Mouse (Mus musculus): ENCODE measurements around the gene Ppp1r3d. TPM values are rescaled to one million over a fixed set of nuclear protein-coding genes. Genes with fewer than 3 reads are reported as not detected.

Gene Ppp1r3d
- polyA plus RNA-seq, 1 experiment from 2014 or later, result 0.70 TPM

DNA sequence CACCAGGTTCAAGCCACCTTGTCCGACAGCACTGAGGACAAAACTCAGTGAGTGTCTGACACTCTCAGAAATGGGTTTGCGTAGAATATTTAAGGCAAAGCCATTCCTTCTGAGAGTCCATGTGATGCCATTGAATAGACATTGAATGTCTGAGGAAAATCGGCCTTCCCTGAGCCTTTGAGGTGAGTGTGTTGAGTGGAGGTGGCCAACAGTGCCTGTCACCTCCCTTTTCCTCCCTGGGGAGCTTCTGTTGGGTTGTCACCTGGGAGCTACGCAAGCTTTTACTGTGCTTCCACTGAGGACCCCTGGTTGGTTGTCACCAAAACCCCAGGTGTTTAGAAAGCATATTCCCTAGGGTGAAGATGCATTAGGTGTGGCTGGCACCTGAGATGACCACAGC is 14.4 kb upstream of the Ppp1r3d start:
- 0 out of 2 replicates have a peak, but pooled peaks cover 3% of the 10 kb centered on the region for H3K4me1 ChIP-seq
- H3K36me3 ChIP-seq, result no peaks in the 10 kb centered on the region
- no peak overlapping the region for H3K27ac ChIP-seq (replicated peaks)
- no peaks in the 10 kb centered on the region for H3K9me3 ChIP-seq (replicated peaks)
- no peak for DNase-seq (ENCODE audit: low spot score)
- no peaks in the 10 kb centered on the region for H3K27me3 ChIP-seq (ENCODE audit: low read depth, poor library complexity, severe bottlenecking)
- 90% methylated on average over 4 of the region's 4 CpGs for WGBS
- H3K4me3 ChIP-seq, result no peak overlapping the region

DNA sequence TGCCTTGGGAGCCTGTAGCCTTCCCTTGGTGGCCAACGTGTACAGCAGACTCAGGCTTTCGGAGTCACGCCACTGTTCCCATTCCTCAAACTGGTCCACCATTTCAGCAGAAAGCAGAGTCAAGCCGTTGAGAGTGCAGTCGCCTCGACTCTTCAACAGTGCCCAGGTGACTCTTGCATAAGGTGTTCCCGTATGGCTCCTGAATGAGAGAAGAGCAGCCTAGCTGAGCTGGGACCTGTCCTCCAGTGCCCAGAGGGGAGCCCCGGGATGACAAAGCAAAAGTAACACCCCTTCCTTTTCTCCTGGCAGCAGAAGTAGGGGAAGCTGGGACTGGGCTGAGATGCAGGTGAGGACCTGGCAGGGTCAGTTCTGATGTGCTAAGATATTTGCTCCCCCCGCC is 13.9 kb upstream of the Ppp1r3d start:
- H3K36me3 ChIP-seq, result no peaks in the 10 kb centered on the region
- no peaks in the 10 kb centered on the region for H3K9me3 ChIP-seq (replicated peaks)
- 0 out of 2 replicates have a peak, but pooled peaks cover 3% of the 10 kb centered on the region for H3K4me1 ChIP-seq
- 78% methylated on average over 9 of the region's 9 CpGs for WGBS
- no peak overlapping the region for H3K4me3 ChIP-seq
- no peaks in the 10 kb centered on the region for H3K27me3 ChIP-seq (ENCODE audit: low read depth, poor library complexity, severe bottlenecking)
- H3K27ac ChIP-seq (replicated peaks), result no peak overlapping the region
- no peak for DNase-seq (ENCODE audit: low spot score)

DNA sequence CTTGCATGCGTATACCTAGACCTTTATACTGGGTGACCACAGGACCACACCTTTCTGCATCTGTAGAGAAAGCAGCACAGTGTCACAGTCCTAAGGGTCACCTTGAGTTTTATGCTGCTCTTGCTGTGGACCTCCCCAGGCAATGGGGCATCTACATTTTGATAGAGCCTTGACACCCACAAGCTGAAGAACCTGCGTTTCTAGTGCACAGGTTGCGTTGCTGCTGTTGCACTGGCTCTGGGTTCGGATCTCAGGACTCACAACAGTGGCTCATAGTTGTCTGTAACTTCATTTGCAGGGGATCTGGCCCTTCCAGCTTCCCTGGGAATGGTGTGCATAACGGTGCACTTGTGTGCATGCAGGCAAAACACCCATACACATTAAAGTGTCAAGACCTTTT is 12.9 kb upstream of the Ppp1r3d start:
- DNase-seq (ENCODE audit: low spot score), result no peak
- no peak overlapping the region for H3K4me3 ChIP-seq
- H3K27ac ChIP-seq (replicated peaks), result no peak overlapping the region
- H3K9me3 ChIP-seq (replicated peaks), result no peaks in the 10 kb centered on the region
- 84% methylated on average over 5 of the region's 5 CpGs for whole genome bisulfite sequencing
- H3K27me3 ChIP-seq (ENCODE audit: low read depth, poor library complexity, severe bottlenecking), result no peaks in the 10 kb centered on the region
- H3K36me3 ChIP-seq, result no peaks in the 10 kb centered on the region
- 0 out of 2 replicates have a peak, but pooled peaks cover 6% of the 10 kb centered on the region for H3K4me1 ChIP-seq

DNA sequence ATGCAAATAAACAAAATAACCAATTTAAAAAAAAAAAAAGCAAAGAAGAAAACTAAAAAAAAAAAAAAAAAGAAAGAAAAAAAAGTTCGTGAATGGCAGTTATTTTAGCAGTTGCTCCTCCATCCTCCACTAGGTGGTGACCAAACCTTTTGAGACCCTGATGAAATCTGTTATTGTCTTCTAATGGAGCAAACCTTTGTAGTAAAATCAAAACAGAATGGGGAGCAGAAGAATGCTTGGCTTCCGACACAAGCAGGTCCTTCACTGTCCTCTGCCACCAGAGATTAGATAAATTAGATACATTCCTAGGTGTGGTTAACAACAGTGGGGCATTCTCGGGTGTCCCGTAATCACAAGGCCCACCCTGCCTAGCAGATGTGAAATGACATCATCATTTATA is 12.0 kb upstream of the Ppp1r3d start:
- DNase-seq (ENCODE audit: low spot score), result no peak
- Histone ChIP-seq H3K36me3 (no peaks in the 10 kb centered on the region), H3K27me3 (ENCODE audit: low read depth, poor library complexity, severe bottlenecking) (no peaks in the 10 kb centered on the region), H3K9me3 (replicated peaks) (no peaks in the 10 kb centered on the region), H3K27ac (replicated peaks) (no peak overlapping the region), H3K4me3 (no peak overlapping the region), H3K4me1 (0 out of 2 replicates have a peak, but pooled peaks cover 4% of the 10 kb centered on the region)
- WGBS, result 59% methylated on average over 4 of the region's 4 CpGs

DNA sequence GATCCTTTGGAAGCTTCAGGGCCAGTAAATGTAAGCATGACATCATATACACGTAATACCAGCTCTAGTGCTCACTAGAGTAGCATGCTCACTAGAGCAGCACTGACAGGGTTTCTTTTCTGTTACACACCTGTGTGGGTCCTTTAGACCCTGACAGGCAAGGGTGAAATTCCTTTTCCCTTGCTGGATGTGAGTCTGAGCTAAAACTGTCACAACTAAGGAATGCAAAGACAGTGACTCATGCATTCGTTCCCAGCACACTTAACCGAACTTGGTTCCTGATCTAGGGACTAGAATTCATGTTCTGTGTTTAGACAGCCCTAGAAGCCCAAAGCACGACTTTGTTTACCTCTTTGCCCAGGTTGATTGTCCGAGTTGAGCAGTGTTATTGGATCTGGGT is 9.0 kb upstream of the Ppp1r3d start:
- Histone ChIP-seq H3K9me3 (replicated peaks) (no peaks in the 10 kb centered on the region), H3K27me3 (ENCODE audit: low read depth, poor library complexity, severe bottlenecking) (no peaks in the 10 kb centered on the region), H3K36me3 (no peaks in the 10 kb centered on the region), H3K4me1 (0 out of 2 replicates have a peak, but pooled peaks cover 4% of the 10 kb centered on the region), H3K4me3 (no peak overlapping the region), H3K27ac (replicated peaks) (no peak overlapping the region)
- 82% methylated on average over 5 of the region's 5 CpGs for WGBS
- DNase-seq (ENCODE audit: low spot score), result peak; percentile 7

DNA sequence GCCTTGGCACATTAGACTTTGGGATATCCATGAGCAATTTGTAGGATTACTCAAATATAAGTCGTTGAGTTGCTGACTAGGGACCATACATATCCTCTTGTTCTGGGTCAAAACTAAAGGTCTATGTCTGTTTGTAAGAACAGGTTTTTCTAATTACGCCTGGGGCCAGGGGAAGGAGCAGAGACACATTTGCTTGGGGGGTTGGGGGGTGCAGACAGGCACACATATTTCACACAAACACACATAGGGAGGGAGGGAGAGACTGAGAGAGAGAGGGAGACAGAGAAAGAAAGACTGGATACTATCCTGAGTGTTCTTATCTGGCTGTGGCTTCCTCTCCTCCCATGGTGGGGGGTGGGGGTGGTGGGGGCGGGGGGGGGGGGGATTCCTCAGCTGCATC is 7.9 kb upstream of the Ppp1r3d start:
- Histone ChIP-seq H3K4me3 (no peak overlapping the region), H3K27me3 (ENCODE audit: low read depth, poor library complexity, severe bottlenecking) (no peaks in the 10 kb centered on the region), H3K36me3 (no peaks in the 10 kb centered on the region), H3K27ac (replicated peaks) (no peak overlapping the region), H3K4me1 (0 out of 2 replicates have a peak, but pooled peaks cover 4% of the 10 kb centered on the region), H3K9me3 (replicated peaks) (no peaks in the 10 kb centered on the region)
- WGBS, result 60% methylated on average over 2 of the region's 3 CpGs
- DNase-seq (ENCODE audit: low spot score), result peak; percentile 10

DNA sequence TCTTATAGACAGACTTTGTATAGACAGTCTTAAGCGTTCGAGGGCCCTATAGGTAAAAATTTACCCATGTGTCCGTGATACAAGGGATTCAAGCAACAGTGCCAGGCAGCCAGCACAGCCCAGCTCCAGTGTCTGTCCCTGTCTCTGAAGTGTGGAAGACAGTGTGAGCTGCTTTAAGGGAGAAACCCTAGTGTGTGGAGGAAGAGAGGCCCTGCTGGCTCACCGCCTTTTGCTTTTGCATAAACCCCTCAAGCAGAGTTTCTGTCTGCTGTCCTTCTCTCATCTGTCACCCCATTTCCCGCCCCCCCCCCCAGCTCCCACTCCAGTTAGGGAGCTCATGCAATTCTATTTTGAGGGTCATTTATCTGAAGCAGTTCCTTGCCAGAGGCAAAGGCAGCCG is 7.3 kb upstream of the Ppp1r3d start:
- Histone ChIP-seq H3K4me1 (0 out of 2 replicates have a peak, but pooled peaks cover 4% of the 10 kb centered on the region), H3K9me3 (replicated peaks) (no peaks in the 10 kb centered on the region), H3K27ac (replicated peaks) (no peak overlapping the region), H3K4me3 (no peak overlapping the region), H3K27me3 (ENCODE audit: low read depth, poor library complexity, severe bottlenecking) (no peaks in the 10 kb centered on the region), H3K36me3 (no peaks in the 10 kb centered on the region)
- 52% methylated on average over 6 of the region's 6 CpGs for WGBS
- DNase-seq (ENCODE audit: low spot score), result peak; percentile 9

DNA sequence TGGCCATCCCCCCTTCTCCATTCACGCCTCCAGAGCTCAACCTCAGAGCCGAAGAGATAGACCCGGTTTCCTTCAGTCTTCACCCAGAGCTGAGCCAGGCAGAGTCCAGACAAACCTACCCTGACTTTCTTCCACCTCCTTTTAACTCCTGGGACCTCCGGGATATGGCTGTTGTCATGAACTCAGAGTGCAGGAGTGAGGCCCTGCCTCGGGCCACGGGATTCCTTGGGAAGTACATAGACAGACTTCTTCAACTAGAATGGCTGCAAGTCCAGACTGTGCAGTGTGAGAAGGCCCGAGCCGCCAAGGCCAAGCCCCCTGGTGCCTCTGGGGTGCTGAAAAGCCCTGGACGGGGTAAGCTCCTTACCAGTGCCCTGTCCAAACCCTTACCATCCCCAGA is 6.3 kb upstream of the Ppp1r3d start:
- Histone ChIP-seq H3K9me3 (replicated peaks) (no peaks in the 10 kb centered on the region), H3K27ac (replicated peaks) (no peak overlapping the region), H3K4me1 (0 out of 2 replicates have a peak, but pooled peaks cover 4% of the 10 kb centered on the region), H3K36me3 (no peaks in the 10 kb centered on the region), H3K27me3 (ENCODE audit: low read depth, poor library complexity, severe bottlenecking) (peaks cover 6% of the 10 kb centered on the region), H3K4me3 (no peak overlapping the region)
- WGBS, result 83% methylated on average over 9 of the region's 9 CpGs
- no peak for DNase-seq (ENCODE audit: low spot score)

DNA sequence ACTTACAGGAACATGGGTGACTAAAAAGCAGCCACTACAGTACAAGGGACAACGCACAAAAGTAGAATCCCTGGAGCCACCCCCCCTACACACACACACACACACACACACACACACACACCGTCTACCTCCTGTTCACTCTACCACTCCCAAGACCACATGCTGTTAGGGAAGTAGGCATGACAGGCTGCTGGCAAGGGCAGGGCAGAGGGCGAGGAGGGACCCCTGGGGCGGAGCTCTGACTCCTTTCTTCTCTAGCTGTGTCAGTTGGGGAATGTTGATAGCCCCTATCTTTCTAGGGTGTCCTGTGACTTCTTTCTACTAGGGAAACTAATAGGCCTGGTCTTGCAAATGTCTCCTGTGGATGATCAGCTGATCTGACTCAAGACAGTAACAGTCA is 2.7 kb upstream of the Ppp1r3d start:
- Histone ChIP-seq H3K27ac (replicated peaks) (no peak overlapping the region), H3K27me3 (ENCODE audit: low read depth, poor library complexity, severe bottlenecking) (peaks cover 43% of the 10 kb centered on the region), H3K9me3 (replicated peaks) (no peaks in the 10 kb centered on the region), H3K4me3 (no peak overlapping the region), H3K4me1 (peaks cover 21% of the 10 kb centered on the region), H3K36me3 (no peaks in the 10 kb centered on the region)
- no peak for DNase-seq (ENCODE audit: low spot score)
- 85% methylated on average over 4 of the region's 4 CpGs for WGBS

DNA sequence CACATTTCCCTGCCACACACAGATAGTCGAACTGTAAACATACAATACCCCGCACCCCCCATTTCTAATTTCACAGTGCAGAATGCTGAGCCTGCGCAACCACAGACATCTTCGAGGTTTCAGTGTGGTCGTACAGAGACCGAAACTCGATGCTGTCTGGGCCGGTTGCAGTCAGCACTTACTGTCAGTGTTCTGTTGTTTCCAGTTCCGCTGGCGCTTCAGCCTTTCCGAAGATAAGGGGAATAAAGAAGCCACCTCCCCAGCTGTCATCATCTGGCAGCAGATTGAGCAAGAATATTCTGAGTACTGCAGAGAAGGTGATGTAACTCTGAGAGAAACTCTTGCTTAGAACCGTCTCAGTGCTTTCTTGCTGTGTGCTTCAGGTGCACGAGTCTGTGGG is 2.2 kb upstream of the Ppp1r3d start:
- H3K36me3 ChIP-seq, result no peaks in the 10 kb centered on the region
- H3K4me3 ChIP-seq, result no peak overlapping the region
- no peak overlapping the region for H3K27ac ChIP-seq (replicated peaks)
- peaks cover 21% of the 10 kb centered on the region for H3K4me1 ChIP-seq
- peaks cover 48% of the 10 kb centered on the region for H3K27me3 ChIP-seq (ENCODE audit: low read depth, poor library complexity, severe bottlenecking)
- no peaks in the 10 kb centered on the region for H3K9me3 ChIP-seq (replicated peaks)
- DNase-seq (ENCODE audit: low spot score), result no peak
- 84% methylated on average over 13 of the region's 13 CpGs for WGBS

DNA sequence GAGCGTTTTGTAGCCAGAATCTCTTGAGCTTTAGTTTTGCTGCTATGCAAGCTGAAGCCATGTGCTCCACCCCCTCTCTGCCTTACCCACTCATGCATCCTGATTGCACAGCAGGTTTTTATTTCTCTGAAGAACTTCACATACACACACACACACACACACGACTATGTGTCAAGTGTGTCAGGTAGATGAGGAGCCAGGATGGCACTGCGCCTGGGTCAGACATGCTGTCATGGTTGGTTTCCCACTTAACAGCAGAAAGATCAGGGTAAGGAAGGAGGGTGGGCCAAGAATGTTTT is 827 bp upstream of the Ppp1r3d start:
- Histone ChIP-seq H3K27ac (replicated peaks) (no peak overlapping the region), H3K4me3 (peak overlapping the region; percentile 82), H3K27me3 (ENCODE audit: low read depth, poor library complexity, severe bottlenecking) (peaks cover 50% of the 10 kb centered on the region), H3K36me3 (no peaks in the 10 kb centered on the region), H3K4me1 (peaks cover 21% of the 10 kb centered on the region), H3K9me3 (replicated peaks) (no peaks in the 10 kb centered on the region)
- 42% methylated on average over 3 of the region's 3 CpGs for WGBS
- DNase-seq (ENCODE audit: low spot score), result no peak

DNA sequence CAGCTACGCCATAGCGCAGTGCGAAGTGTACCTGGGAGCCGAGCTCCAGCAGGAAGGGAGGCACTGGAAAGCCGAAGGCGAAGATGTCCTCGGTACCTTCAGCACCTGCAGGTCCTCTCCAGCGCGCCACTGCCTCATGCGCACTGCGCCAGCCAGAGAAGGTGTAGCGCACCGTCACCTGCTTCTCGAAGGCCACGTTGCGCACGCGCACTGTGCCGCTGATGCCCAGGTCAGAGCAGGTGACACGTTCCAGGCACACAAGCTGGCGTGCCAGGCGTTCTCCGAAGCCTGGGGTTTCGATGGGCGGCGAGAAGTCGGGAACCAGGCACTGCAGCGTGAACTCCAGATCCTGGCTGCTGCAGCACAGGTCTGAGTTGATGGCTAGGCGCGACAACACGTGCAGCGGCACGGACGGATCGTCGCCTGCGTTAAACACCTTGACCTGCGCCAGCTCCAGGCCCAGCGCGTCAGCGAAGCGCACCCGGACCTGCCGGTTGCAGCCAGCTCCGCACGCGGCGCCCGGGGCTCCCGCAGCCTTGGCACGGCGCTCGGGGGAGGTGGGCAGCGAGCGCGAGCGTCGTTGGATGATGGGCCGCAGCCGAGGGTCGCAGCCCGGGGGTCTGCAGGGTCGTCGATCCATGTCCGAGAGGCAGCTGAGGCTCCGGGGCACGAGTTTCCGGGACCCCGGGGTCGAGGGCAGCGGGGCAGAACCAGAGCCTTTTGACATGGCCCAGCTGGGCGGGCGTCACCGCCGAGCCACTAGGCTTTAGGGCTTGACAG is 601 bp downstream of the Ppp1r3d start:
- H3K27me3 ChIP-seq (ENCODE audit: low read depth, poor library complexity, severe bottlenecking), result peaks cover 50% of the 10 kb centered on the region
- no peaks in the 10 kb centered on the region for H3K9me3 ChIP-seq (replicated peaks)
- WGBS, result 17% methylated on average over 75 of the region's 75 CpGs
- peak overlapping the region; percentile 82 for H3K4me3 ChIP-seq
- peaks cover 21% of the 10 kb centered on the region for H3K4me1 ChIP-seq
- H3K27ac ChIP-seq (replicated peaks), result peak overlapping the region; percentile 72
- no peaks in the 10 kb centered on the region for H3K36me3 ChIP-seq
- peak; percentile 59 for DNase-seq (ENCODE audit: low spot score)

DNA sequence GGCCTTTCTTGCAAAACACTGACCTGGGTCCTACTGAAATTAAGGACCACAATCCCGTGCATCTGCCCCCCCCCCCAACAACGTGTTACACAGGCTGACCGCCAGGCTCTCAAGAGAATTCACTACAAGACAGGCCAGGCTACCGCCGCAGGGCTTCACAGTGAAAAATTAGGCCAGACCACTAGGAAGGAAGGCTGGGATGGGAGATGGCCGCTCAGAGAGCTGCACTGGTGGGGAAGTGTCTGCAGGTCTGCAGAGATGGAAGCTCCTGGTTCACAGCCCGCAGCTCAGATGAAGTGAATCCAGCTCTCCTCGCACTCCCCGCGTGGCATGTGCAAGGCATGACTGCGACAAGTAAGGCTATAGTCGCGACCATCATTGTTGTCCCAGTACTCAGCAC is 1.2 kb downstream of the Ppp1r3d start:
- H3K27ac ChIP-seq (replicated peaks), result no peak overlapping the region
- peaks cover 50% of the 10 kb centered on the region for H3K27me3 ChIP-seq (ENCODE audit: low read depth, poor library complexity, severe bottlenecking)
- peak overlapping the region; percentile 82 for H3K4me3 ChIP-seq
- peaks cover 21% of the 10 kb centered on the region for H3K4me1 ChIP-seq
- WGBS, result 64% methylated on average over 13 of the region's 13 CpGs
- DNase-seq (ENCODE audit: low spot score), result peak; percentile 27
- no peaks in the 10 kb centered on the region for H3K36me3 ChIP-seq
- no peaks in the 10 kb centered on the region for H3K9me3 ChIP-seq (replicated peaks)
